In genomic region chr8:26626651-26627077, GRCm38 (mm10) we compare ENCODE assay signal across 11 mouse cellular contexts.
DNase-seq lines count a peak whose midpoint lies in the region; ATAC-seq and TF ChIP-seq lines count a peak whose summit lies in the region.
"Had no signal": no experiment of that assay in that cellular context is flagged by ENCODE, and none has a peak within 500 bp of the region (broad histone marks: within the 10 kb centered on the region; RNA-seq: fewer than 3 reads in every experiment).

No protein-coding gene starts in this region.

- TF ChIP-seq CTCF in forebrain, postnatal 0 days (IDR thresholded peaks at IDR 0.05; ENCODE audit: low read depth), result no peak

- no peaks in the 10 kb centered on the region for H3K9me3 ChIP-seq in forebrain, postnatal 0 days (ENCODE audit: low read length)
- no peaks in the 10 kb centered on the region for H3K9me3 ChIP-seq in forebrain, embryonic 13.5 days (replicated peaks)
- no peaks in the 10 kb centered on the region for H3K9me3 ChIP-seq in hindbrain, embryonic 14.5 days (ENCODE audit: control insufficient read depth, low read length)
- H3K9me3 ChIP-seq in liver, embryonic 12.5 days (replicated peaks), result no peaks in the 10 kb centered on the region

- WGBS in forebrain, postnatal 0 days, result 81% methylated on average over 17 of the region's 17 CpGs
- 82% methylated on average over 17 of the region's 17 CpGs for WGBS in forebrain, embryonic 13.5 days
- 46% methylated on average over 17 of the region's 17 CpGs for WGBS in hindbrain, embryonic 14.5 days
- WGBS in liver, embryonic 12.5 days (ENCODE audit: insufficient replicate concordance), result 69% methylated on average over 17 of the region's 17 CpGs

- DNase-seq in forebrain, postnatal 0 days, result peak; percentile 6
- peak; percentile 29 for DNase-seq in embryo, embryonic 9.5 days (ENCODE audit: extremely low spot score)
- no peak for DNase-seq in hindbrain, embryonic 14.5 days (ENCODE audit: low spot score)
- DNase-seq in mesoderm, embryonic 11.5 days (ENCODE audit: low read depth, low spot score), result peak; percentile 60
- DNase-seq in ovary, postnatal 36 days (ENCODE audit: low spot score), result no peak
- no peak for DNase-seq in left cerebral cortex, adult 18-20 months (ENCODE audit: low spot score in 2 of 2)
- DNase-seq: adrenal gland, adult 2 months; B cell, adult 2 months had no signal

- peaks cover 7% of the 10 kb centered on the region; the same call in 1 of the 2 replicates for H3K4me1 ChIP-seq in forebrain, postnatal 0 days (ENCODE audit: insufficient read depth)
- peaks cover 25% of the 10 kb centered on the region for H3K4me1 ChIP-seq in forebrain, embryonic 13.5 days
- H3K4me1 ChIP-seq in hindbrain, embryonic 14.5 days (replicated peaks; ENCODE audit: control insufficient read depth, insufficient read depth, low read length), result peaks cover 35% of the 10 kb centered on the region
- no peaks in the 10 kb centered on the region for H3K4me1 ChIP-seq in liver, embryonic 12.5 days

- no peak overlapping the region for H3K9ac ChIP-seq in forebrain, postnatal 0 days
- no peak overlapping the region for H3K9ac ChIP-seq in forebrain, embryonic 13.5 days
- 0 out of 2 replicates have a peak overlapping the region, but pooled peaks have one; percentile 12 for H3K9ac ChIP-seq in hindbrain, embryonic 14.5 days
- H3K9ac ChIP-seq in liver, embryonic 12.5 days, result no peak overlapping the region

- no peaks in the 10 kb centered on the region for H3K27me3 ChIP-seq in forebrain, postnatal 0 days (ENCODE audit: insufficient read depth, low read length)
- no peaks in the 10 kb centered on the region for H3K27me3 ChIP-seq in forebrain, embryonic 13.5 days
- no peaks in the 10 kb centered on the region for H3K27me3 ChIP-seq in hindbrain, embryonic 14.5 days (ENCODE audit: control insufficient read depth, insufficient read depth, low read length)
- no peaks in the 10 kb centered on the region for H3K27me3 ChIP-seq in liver, embryonic 12.5 days (replicated peaks)

- no peak overlapping the region for H3K4me3 ChIP-seq in forebrain, postnatal 0 days (ENCODE audit: low read depth, low read length)
- H3K4me3 ChIP-seq in forebrain, embryonic 13.5 days, result no peak overlapping the region
- no peak overlapping the region for H3K4me3 ChIP-seq in hindbrain, embryonic 14.5 days (replicated peaks; ENCODE audit: low read length)
- no peak overlapping the region for H3K4me3 ChIP-seq in liver, embryonic 12.5 days
- H3K4me3 ChIP-seq: left cerebral cortex, adult 2 months had no signal

- no peak overlapping the region for H3K4me2 ChIP-seq in forebrain, postnatal 0 days (ENCODE audit: low read depth)
- H3K4me2 ChIP-seq in forebrain, embryonic 13.5 days, result no peak overlapping the region
- no peak overlapping the region for H3K4me2 ChIP-seq in hindbrain, embryonic 14.5 days (replicated peaks)
- no peak overlapping the region for H3K4me2 ChIP-seq in liver, embryonic 12.5 days

- no peak overlapping the region for H3K27ac ChIP-seq in forebrain, postnatal 0 days (ENCODE audit: low read depth, low read length)
- H3K27ac ChIP-seq in forebrain, embryonic 13.5 days, result no peak overlapping the region
- peak overlapping the region; percentile 58 for H3K27ac ChIP-seq in hindbrain, embryonic 14.5 days
- H3K27ac ChIP-seq in liver, embryonic 12.5 days, result no peak overlapping the region
- H3K27ac ChIP-seq: left cerebral cortex, adult 2 months had no signal

- no peaks in the 10 kb centered on the region for H3K36me3 ChIP-seq in forebrain, postnatal 0 days (ENCODE audit: insufficient read depth)
- no peaks in the 10 kb centered on the region for H3K36me3 ChIP-seq in forebrain, embryonic 13.5 days (ENCODE audit: poor library complexity, severe bottlenecking)
- no peaks in the 10 kb centered on the region for H3K36me3 ChIP-seq in hindbrain, embryonic 14.5 days (replicated peaks; ENCODE audit: control insufficient read depth, insufficient read depth)
- no peaks in the 10 kb centered on the region for H3K36me3 ChIP-seq in liver, embryonic 12.5 days

- ATAC-seq in forebrain, postnatal 0 days, result no peak
- ATAC-seq in forebrain, embryonic 13.5 days, result no peak
- no peak for ATAC-seq in hindbrain, embryonic 14.5 days (ENCODE audit: low FRiP score)
- ATAC-seq in liver, embryonic 12.5 days, result no peak

Comparison
In these comparisons a context has a peak if more than half of its experiments do, and no peak if none do; other contexts are left out.
1. DNase-seq: peak in forebrain, postnatal 0 days (single experiment), embryo, embryonic 9.5 days (single experiment) and mesoderm, embryonic 11.5 days (single experiment); none in hindbrain, embryonic 14.5 days (single experiment), ovary, postnatal 36 days (single experiment) and left cerebral cortex, adult 18-20 months (0 of 2).